Mouse (Mus musculus) embryonic facial prominence, embryonic 12.5 days (tissue): Measurements from ENCODE around the gene Park7. TPM values are rescaled to one million over a fixed set of nuclear protein-coding genes. Genes with fewer than 3 reads are reported as not detected.

Experiments used
- ATAC-seq: fragments of 200-750 bp; cut with Nextera tagmentation; 2 replicates; pipeline ENCODE4 v1.8.0; 2017; ENCODE audit not compliant: insufficient number of reproducible peaks, insufficient read depth, low FRiP score, low TSS enrichment
- H3K27ac ChIP-seq: fragments of 300-500 bp; sonication (generic); 2 replicates; pipeline ENCODE4 v1.5.1; 2016; ENCODE audit warnings: mild to moderate bottlenecking
- H3K27me3 ChIP-seq: fragments of 300-500 bp; sonication (generic); 2 replicates; pipeline ENCODE4 v1.6.1; 2016; ENCODE audit warnings: mild to moderate bottlenecking, moderate library complexity
- H3K36me3 ChIP-seq: fragments of 300-500 bp; sonication (generic); 2 replicates; pipeline ENCODE4 v1.6.1; 2016; ENCODE audit warnings: mild to moderate bottlenecking
- H3K4me1 ChIP-seq: fragments of 300-500 bp; sonication (generic); 2 replicates; pipeline ENCODE4 v1.6.1; 2016
- H3K4me2 ChIP-seq: fragments of 300-500 bp; sonication (generic); replicated peaks from 2 replicates; pipeline ENCODE4 v1.6.1; 2016; ENCODE audit warnings: mild to moderate bottlenecking, moderate library complexity
- H3K4me3 ChIP-seq: fragments of 300-500 bp; sonication (generic); 2 replicates; pipeline ENCODE4 v1.5.1; 2016; ENCODE audit warnings: mild to moderate bottlenecking
- H3K9ac ChIP-seq: fragments of 300-500 bp; sonication (generic); 2 replicates; pipeline ENCODE4 v1.6.1; 2016; ENCODE audit warnings: mild to moderate bottlenecking, moderate library complexity
- H3K9me3 ChIP-seq: fragments of 300-500 bp; sonication (generic); 2 replicates; pipeline ENCODE4 v1.6.1; 2016; ENCODE audit warnings: mild to moderate bottlenecking, moderate library complexity
- WGBS: fragments of 180-500 bp; shearing (Covaris S2); methylation state at CpG from one replicate; pipeline ENCODE4 v1.1.7; 2016; 5-methylcytosine and 5-hydroxymethylcytosine counted together
- polyA plus RNA-seq: library from polyadenylated mRNA; unstranded; fragments of >200 nt; fragmentation: Nextera tagmentation; extraction: Ambion mirVana; gene quantifications from 2 replicates; pipeline ENCODE4 v1.2.1, GENCODE M21; 2016

Gene Park7
- polyA plus RNA-seq, 1 experiment from 2014 or later: 425 TPM

DNA sequence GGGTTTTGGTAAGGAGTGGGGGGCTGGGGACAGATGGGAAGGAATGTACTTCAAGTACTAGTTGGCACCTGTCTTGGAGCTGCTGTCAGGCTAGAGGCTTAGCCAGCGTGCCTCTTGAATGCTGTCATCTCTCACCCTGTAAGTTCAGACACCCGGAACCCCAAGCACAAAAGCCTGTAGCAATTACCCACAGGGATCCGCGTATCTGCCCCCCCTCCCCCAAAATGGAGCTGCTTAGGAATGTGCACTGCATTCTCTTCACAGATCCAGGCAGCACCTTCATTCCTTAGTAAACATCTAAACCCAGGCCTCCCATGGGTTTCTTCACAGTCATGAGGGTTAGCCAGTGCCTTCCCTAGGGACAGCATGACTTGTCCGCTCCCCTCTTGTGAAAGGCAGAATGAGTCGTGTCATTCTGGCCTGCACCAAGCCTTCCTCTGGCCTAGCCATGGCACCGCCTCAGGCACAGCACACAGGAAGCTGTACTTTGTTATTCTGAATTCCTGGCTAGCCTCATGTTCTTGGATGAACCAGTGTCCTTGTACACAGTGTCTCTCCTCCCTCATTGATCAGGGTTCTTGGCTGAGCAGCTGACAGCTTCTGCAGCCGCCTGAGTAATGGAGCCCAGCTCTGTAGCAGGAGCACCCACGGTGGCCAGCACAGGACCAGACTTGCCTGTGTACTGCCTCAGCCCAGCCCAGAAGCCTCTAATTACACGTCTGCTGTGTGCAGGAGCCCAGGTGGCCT lies 42.7 kb downstream of the Park7 start:
- peaks cover 25% of the 10 kb centered on the region for H3K4me1 ChIP-seq
- no peaks in the 10 kb centered on the region for H3K9me3 ChIP-seq
- 17% methylated on average over 10 of the region's 10 CpGs for WGBS
- peak overlapping the region; percentile 6; the same call in 1 of the 2 replicates for H3K4me2 ChIP-seq
- no peak overlapping the region for H3K9ac ChIP-seq
- H3K27ac ChIP-seq: peak overlapping the region; percentile 73
- H3K4me3 ChIP-seq: no peak overlapping the region
- H3K36me3 ChIP-seq: peaks cover 17% of the 10 kb centered on the region
- no peaks in the 10 kb centered on the region for H3K27me3 ChIP-seq
- peak; percentile 73 for ATAC-seq

DNA sequence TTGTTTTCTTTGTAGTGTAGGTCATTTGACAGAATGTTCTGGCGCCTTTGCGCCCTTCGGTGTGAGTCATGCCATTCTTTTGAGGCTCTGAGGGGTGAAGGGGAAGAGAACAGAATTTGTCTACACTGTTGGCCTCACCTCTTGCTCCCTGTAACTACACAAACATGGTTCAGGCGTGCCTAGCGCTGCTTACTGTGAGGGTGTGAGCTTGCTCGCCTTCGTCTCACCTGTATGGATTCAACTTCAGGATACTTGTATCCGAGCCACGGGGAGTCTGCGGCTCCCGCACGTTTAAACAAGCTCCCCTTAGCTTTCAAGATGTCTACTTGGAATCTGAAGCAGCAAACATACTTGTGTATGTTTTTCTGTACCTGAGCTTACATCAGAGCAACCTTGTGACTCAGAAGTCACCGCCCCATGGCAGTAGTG lies 43.3 kb downstream of the Park7 start:
- no peak for ATAC-seq
- H3K27me3 ChIP-seq: no peaks in the 10 kb centered on the region
- 78% methylated on average over 13 of the region's 13 CpGs for WGBS
- H3K9me3 ChIP-seq: no peaks in the 10 kb centered on the region
- peak overlapping the region; percentile 73; the same call in 1 of the 2 replicates for H3K27ac ChIP-seq
- H3K9ac ChIP-seq: no peak overlapping the region
- peaks cover 25% of the 10 kb centered on the region for H3K4me1 ChIP-seq
- H3K4me2 ChIP-seq: no peak overlapping the region
- H3K4me3 ChIP-seq: no peak overlapping the region
- peaks cover 22% of the 10 kb centered on the region for H3K36me3 ChIP-seq

DNA sequence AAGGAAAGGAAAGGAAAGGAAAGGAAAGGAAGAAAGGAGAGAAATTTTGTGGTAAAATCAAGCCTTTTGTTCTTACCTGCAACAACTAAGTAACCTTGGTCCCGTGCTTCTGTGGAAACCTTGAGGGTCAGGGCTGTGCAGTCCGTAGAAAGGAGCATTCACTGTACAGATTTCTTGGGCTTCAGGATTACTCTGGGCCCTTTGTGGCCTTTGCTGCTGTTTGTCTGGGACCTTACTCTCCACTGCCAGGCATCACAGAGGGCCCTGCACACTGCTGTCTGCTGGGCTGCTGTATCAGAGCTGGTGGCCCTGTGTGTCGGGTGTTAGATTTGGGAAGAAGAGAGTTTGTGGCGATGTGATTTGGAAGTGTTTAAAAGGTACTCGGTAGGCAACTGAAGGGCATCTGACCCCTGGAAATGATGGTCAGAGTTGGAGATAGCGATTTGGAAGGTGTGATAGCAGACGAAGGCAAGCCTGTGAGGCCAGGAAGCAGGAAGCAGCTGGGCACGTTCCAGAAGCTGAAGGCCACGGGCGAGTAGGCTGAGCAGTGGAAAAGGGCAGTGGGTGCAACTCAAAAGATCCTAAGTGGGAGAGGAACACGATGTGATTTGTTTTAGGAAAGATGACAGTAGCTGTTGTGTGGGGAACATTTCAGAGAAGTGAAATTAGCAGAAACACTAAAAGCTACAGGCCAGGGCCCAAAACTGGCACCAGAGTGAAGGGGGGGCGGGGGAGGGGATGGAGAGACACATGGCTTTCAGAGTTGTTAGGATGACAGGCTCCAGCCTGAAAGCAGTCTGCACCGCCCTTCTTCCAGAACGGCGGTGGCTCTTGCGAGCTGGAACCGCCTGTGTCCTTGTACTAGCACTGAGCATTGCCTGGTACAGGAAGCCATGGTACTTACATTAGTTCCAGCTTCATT lies 44.7 kb downstream of the Park7 start:
- Histone ChIP-seq H3K27me3 (no peaks in the 10 kb centered on the region), H3K9ac (no peak overlapping the region), H3K9me3 (no peaks in the 10 kb centered on the region), H3K27ac (peak overlapping the region; percentile 54; the same call in 1 of the 2 replicates), H3K36me3 (peaks cover 29% of the 10 kb centered on the region), H3K4me1 (peaks cover 25% of the 10 kb centered on the region), H3K4me3 (no peak overlapping the region), H3K4me2 (no peak overlapping the region)
- no peak for ATAC-seq
- 65% methylated on average over 17 of the region's 17 CpGs for WGBS

DNA sequence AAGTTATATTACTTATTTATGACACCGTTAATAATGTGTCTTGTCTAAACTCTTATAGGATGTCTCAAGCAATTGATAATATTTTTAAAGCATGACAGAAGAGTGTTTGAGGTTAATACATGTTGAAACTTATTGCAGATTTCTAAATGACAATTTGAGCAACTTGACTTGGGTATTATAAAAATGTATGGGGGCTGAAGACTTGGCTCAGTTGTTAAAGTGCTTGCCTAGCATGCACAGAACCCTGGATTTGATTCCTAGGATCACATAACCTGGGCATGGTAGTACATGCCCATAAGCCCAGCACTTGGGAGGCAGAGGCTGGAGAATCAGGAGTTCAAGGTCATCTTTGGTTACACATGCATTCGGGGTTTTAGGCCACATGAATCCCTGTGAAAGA lies 45.4 kb downstream of the Park7 start:
- Histone ChIP-seq H3K4me1 (peaks cover 25% of the 10 kb centered on the region), H3K27me3 (no peaks in the 10 kb centered on the region), H3K9me3 (no peaks in the 10 kb centered on the region), H3K9ac (no peak overlapping the region), H3K4me2 (no peak overlapping the region), H3K4me3 (no peak overlapping the region), H3K27ac (no peak overlapping the region), H3K36me3 (peaks cover 29% of the 10 kb centered on the region)
- 79% methylated on average over 2 of the region's 2 CpGs for WGBS
- no peak for ATAC-seq

DNA sequence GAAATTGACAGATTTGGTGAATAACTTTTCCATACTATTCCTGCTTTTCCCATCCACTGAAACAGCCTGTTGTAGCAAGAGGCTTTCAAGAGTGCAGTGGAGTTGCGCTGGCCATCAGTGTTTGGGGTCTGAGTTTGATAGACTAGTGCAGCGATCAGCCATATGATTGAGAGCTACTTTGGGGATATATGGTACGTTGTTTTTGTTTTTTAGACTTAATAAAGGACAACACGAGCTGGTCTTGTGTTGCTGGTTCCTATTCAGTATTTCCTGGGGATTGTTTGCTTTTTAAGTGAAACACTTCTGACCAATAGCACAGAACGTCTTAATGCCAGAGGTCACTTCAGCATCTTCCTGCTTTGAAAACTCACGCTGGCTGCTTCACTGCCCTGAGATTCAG lies 46.1 kb downstream of the Park7 start:
- Histone ChIP-seq H3K4me3 (no peak overlapping the region), H3K27me3 (no peaks in the 10 kb centered on the region), H3K36me3 (peaks cover 29% of the 10 kb centered on the region), H3K9ac (no peak overlapping the region), H3K4me1 (peaks cover 29% of the 10 kb centered on the region), H3K27ac (no peak overlapping the region), H3K9me3 (no peaks in the 10 kb centered on the region), H3K4me2 (no peak overlapping the region)
- no peak for ATAC-seq
- WGBS: 80% methylated on average over 6 of the region's 6 CpGs

DNA sequence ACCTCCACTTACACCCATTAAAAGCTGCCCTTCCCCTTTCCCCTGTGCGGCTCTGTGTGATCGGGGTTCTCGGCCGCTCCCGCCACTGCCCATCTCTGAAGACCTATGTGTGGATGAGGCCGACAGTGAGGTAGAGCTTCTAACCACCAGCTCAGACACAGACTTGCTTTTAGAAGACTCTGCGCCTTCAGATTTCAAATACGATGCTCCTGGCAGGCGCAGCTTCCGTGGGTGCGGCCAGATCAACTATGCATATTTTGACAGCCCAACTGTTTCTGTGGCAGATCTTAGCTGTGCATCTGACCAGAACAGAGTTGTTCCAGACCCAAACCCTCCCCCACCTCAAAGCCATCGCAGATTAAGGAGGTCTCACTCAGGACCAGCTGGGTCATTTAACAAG lies 47.7 kb downstream of the Park7 start:
- no peak overlapping the region for H3K9ac ChIP-seq
- 96% methylated on average over 12 of the region's 12 CpGs for WGBS
- H3K4me2 ChIP-seq: no peak overlapping the region
- H3K27ac ChIP-seq: no peak overlapping the region; the same call in 1 of the 2 replicates
- H3K27me3 ChIP-seq: no peaks in the 10 kb centered on the region
- peaks cover 29% of the 10 kb centered on the region for H3K36me3 ChIP-seq
- H3K9me3 ChIP-seq: no peaks in the 10 kb centered on the region
- H3K4me3 ChIP-seq: no peak overlapping the region
- no peak for ATAC-seq
- peaks cover 25% of the 10 kb centered on the region for H3K4me1 ChIP-seq

DNA sequence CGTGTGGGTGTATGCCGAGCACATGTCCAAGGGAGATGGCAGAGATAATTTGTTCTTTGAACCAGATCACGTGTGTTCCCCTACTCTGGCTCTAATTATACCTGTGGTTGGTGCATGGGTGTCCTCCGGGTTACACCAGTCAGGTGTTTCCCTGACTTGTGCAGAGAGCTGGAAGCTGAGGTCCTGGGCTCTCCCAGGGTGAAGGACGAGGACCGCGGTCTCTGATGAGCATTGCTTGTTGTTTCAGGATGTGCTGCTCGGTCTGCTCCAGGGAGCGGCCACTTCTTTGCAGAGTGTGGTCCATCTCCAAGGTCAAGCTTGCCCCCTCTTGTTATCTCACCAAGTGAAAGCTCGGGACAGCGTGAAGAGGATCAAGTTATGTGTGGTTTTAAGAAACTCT lies 48.2 kb downstream of the Park7 start:
- H3K4me1 ChIP-seq: peaks cover 21% of the 10 kb centered on the region
- peaks cover 29% of the 10 kb centered on the region for H3K36me3 ChIP-seq
- H3K9ac ChIP-seq: no peak overlapping the region
- no peaks in the 10 kb centered on the region for H3K9me3 ChIP-seq
- H3K27ac ChIP-seq: no peak overlapping the region; the same call in 1 of the 2 replicates
- 84% methylated on average over 11 of the region's 11 CpGs for WGBS
- no peaks in the 10 kb centered on the region for H3K27me3 ChIP-seq
- H3K4me3 ChIP-seq: no peak overlapping the region
- no peak overlapping the region for H3K4me2 ChIP-seq
- no peak for ATAC-seq

DNA sequence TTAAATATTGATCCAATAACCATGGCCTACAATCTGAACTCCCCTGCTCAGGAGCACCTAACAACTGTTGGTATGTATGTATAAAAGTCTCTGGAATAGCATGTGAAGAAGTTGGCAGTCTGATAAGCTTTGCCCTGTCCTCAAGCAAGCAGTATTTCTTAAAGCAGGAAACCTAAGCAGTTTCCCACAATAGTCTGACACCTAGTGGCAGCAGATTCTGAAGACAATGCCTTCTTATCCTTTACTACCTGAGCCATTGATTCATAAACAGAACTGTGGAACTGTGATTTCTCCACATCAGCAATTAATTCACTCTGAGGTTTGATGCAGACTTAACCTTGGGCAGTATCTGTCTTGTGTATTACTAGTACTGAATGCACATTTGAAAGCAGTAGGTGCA lies 48.9 kb downstream of the Park7 start:
- no peak for ATAC-seq
- Histone ChIP-seq H3K4me1 (peaks cover 18% of the 10 kb centered on the region), H3K9me3 (no peaks in the 10 kb centered on the region), H3K4me2 (no peak overlapping the region), H3K36me3 (peaks cover 29% of the 10 kb centered on the region), H3K27ac (no peak overlapping the region), H3K9ac (no peak overlapping the region), H3K4me3 (no peak overlapping the region), H3K27me3 (no peaks in the 10 kb centered on the region)

DNA sequence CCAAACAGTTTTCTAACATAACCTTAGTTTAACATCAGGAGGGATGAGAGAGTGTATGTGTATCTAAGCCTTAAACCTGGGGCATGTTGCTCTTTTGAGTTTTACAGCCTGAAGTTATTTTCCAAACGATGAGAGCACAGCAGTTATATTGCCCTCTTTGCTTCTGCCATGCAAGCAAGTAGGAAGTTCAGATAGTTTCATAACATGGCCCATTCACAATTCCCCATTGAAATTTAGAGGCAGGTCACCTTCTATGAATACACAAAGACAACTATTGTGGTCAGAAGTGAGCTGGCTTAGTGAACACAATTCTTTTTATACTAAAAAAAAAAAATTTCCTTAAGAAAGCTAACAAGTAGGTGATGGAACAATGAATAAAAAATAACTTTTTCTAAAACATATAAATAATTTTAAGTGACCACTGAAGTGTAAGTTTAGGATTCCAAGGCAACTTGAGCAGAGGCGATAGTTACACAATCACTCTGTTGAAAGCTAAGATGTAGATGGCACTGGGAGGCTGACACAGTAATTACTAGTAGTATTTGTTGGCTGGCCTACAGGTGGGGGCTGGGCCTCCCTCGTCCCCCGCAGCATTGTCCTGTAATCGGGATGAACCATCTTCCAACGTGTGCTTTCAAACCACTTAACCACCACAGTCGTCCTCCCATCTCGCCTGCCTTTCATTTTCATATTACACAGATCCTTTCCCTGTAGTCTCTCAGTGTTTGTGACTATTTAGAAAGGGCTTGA lies 51.4 kb downstream of the Park7 start:
- Histone ChIP-seq H3K27ac (no peak overlapping the region; the same call in 1 of the 2 replicates), H3K4me1 (0 out of 2 replicates have a peak, but pooled peaks cover 10% of the 10 kb centered on the region), H3K9ac (no peak overlapping the region), H3K4me2 (no peak overlapping the region), H3K4me3 (no peak overlapping the region), H3K27me3 (no peaks in the 10 kb centered on the region), H3K36me3 (peaks cover 24% of the 10 kb centered on the region), H3K9me3 (no peaks in the 10 kb centered on the region)
- 25% methylated on average over 8 of the region's 8 CpGs for WGBS
- ATAC-seq: no peak

DNA sequence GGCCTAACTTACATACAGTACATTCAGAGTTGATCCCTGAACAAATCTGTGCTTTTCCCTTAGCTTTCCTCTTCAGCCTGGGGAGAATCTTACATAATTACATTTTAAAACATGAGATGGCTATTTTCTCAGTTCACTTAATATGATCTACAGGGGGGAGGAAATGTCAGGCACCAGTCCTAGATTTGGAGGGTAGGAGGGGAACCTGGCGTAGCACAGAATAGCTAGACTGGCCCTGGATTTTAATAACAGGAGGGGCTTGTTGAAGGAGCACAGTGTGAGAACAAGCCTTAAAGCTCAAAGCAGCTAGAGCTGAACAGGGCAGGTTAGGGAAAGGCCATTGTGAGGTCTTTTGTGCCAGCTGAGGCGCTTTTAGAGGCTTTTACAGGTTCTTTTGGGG lies 53.1 kb downstream of the Park7 start:
- Histone ChIP-seq H3K9ac (no peak overlapping the region), H3K4me1 (peaks cover 21% of the 10 kb centered on the region; the same call in 1 of the 2 replicates), H3K4me2 (no peak overlapping the region), H3K9me3 (no peaks in the 10 kb centered on the region), H3K27me3 (no peaks in the 10 kb centered on the region), H3K36me3 (peaks cover 9% of the 10 kb centered on the region), H3K4me3 (no peak overlapping the region), H3K27ac (no peak overlapping the region)
- no peak for ATAC-seq
- 79% methylated on average over 2 of the region's 2 CpGs for WGBS

DNA sequence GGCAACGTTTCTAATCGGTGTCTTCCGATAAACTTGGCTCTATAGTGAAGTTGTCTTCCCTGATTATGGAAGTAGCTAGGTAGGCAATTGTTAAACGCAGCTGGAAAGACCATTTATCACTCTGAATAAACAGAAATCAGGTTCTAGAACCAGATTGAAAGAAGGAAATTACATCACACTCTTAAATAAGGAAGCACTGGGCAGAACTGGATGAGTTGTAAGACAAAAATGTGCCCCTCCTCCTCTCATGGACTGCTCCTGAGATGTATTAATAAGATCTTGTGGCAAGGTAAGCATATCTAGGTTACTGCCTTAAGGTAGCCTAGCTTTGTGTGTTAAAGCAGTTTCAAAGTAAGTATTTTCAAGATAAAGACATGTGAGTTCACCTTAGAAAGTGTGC lies 53.7 kb downstream of the Park7 start:
- H3K9me3 ChIP-seq: no peaks in the 10 kb centered on the region
- no peaks in the 10 kb centered on the region for H3K27me3 ChIP-seq
- WGBS: 90% methylated on average over 4 of the region's 4 CpGs
- no peak overlapping the region for H3K4me3 ChIP-seq
- H3K4me1 ChIP-seq: peaks cover 21% of the 10 kb centered on the region; the same call in 1 of the 2 replicates
- H3K27ac ChIP-seq: no peak overlapping the region
- no peak overlapping the region for H3K9ac ChIP-seq
- no peak overlapping the region for H3K4me2 ChIP-seq
- H3K36me3 ChIP-seq: peaks cover 2% of the 10 kb centered on the region; the same call in 1 of the 2 replicates
- ATAC-seq: no peak
